Mouse (Mus musculus) liver, embryonic 11.5 days (tissue): ENCODE results near the gene Prdx2. TPM values are rescaled to one million over a fixed set of nuclear protein-coding genes. Genes with fewer than 3 reads are reported as not detected.

Source experiments
- ATAC-seq: fragments of 200-750 bp; cut with Nextera tagmentation; replicated peaks from 2 replicates; pipeline ENCODE4 v1.8.0; 2017; ENCODE audit warnings: moderate number of reproducible peaks, mild to moderate bottlenecking, moderate TSS enrichment, moderate library complexity; ENCODE audit not compliant: low FRiP score
- DNase-seq: peaks from one replicate; pipeline ENCODE4 v3.0.0-alpha.2; 2017; ENCODE audit warnings: low spot score
- H3K27ac ChIP-seq: fragments of 300-500 bp; sonication (generic); 2 replicates; pipeline ENCODE4 v1.5.1; 2014; ENCODE audit warnings: mild to moderate bottlenecking, low read depth, low read length, control low read depth
- H3K27me3 ChIP-seq: fragments of 300-500 bp; sonication (generic); replicated peaks from 2 replicates; pipeline ENCODE4 v1.6.1; 2014; ENCODE audit warnings: low read length, mixed read lengths; ENCODE audit not compliant: control insufficient read depth, insufficient read depth
- H3K36me3 ChIP-seq: fragments of 300-500 bp; sonication (generic); 2 replicates; pipeline ENCODE4 v1.6.1; 2014; ENCODE audit warnings: mild to moderate bottlenecking, low read length, moderate library complexity, mixed read lengths; ENCODE audit not compliant: control insufficient read depth, insufficient read depth
- H3K4me1 ChIP-seq: fragments of 300-500 bp; sonication (generic); replicated peaks from 2 replicates; pipeline ENCODE4 v1.6.1; 2014; ENCODE audit warnings: low read length, mixed read lengths; ENCODE audit not compliant: control insufficient read depth, insufficient read depth
- H3K4me2 ChIP-seq: fragments of 300-500 bp; sonication (generic); 2 replicates; pipeline ENCODE4 v1.6.1; 2014; ENCODE audit warnings: mild to moderate bottlenecking, control low read depth, moderate library complexity
- H3K4me3 ChIP-seq: fragments of 300-500 bp; sonication (generic); 2 replicates; pipeline ENCODE4 v1.5.1; 2014; ENCODE audit warnings: low read depth, low read length, control low read depth
- H3K9ac ChIP-seq: fragments of 300-500 bp; sonication (generic); 2 replicates; pipeline ENCODE4 v1.6.1; 2014; ENCODE audit warnings: low read depth, low read length, control low read depth
- H3K9me3 ChIP-seq: fragments of 300-500 bp; sonication (generic); 2 replicates; pipeline ENCODE4 v1.6.1; 2016; ENCODE audit warnings: low read length, inconsistent platforms, mixed read lengths; ENCODE audit not compliant: control insufficient read depth
- WGBS: fragments of 180-500 bp; shearing (Covaris S2); extraction: QIAGEN DNeasy Blood & Tissue Kit; methylation state at CpG from one replicate; pipeline ENCODE4 v1.1.7; 2014; 5-methylcytosine and 5-hydroxymethylcytosine counted together
- polyA plus RNA-seq: library from polyadenylated mRNA; unstranded; fragments of >200 nt; fragmentation: Nextera tagmentation; extraction: Ambion mirVana; gene quantifications from 2 replicates; pipeline ENCODE4 v1.2.1, GENCODE M21; 2014

Gene Prdx2
- polyA plus RNA-seq = 1,398 and 1,409 TPM in 2 replicates

DNA sequence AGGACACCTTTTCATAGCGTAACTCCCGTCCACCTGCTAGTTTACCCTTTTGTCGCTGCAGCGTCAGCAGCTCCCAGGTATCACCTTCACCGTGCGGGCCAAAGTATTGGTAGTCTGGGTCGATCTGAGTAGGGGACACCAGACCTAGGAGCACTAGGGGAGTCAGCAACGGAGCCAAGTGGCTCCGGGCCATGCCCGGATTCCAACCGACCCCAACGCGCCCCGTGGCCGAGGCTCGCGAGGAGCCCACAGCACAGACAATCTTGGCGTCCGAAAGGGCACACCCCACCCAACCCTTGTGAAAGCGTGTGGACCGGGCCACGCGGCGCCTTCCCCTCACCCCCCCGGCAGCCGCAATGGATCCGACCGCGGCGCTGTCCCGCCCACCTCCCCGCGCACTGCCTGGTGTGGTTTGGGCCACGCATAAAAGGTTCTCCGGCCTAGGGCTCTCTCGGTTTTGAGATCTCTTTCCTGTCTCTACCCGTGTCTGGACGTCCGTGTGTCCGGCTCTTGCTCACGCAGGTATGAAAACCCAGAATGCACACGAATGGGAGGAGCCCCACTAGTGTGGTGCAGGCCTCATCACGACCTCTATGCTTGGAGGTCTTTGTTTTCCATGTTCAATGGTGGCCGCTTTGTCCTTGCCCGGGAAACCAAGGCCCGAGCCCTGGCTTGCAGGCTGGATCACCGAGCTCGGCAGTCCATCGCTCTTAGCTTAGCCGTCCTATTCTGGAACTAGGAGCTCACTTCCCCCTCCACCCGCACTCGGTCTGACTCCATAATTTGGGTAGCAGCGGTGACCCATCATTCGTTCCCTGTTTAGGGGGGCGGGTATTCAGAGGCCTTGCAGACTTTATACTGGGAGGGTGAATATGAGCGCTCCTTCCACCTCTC, at the start of gene Prdx2, which contains the start of the genes Gm49661 and Rnaseh2a:
Prdx2 (plus strand) TSS at position 347 of the 894 bp plus-strand sequence.
Gm49661 (minus strand) TSS at position 193 of the 894 bp plus-strand sequence.
Rnaseh2a (minus strand) TSS at position 527 of the 894 bp plus-strand sequence.
- Histone ChIP-seq H3K9me3 (no peaks in the 10 kb centered on the region), H3K36me3 (peaks cover 31% of the 10 kb centered on the region), H3K4me1 (peaks cover 62% of the 10 kb centered on the region), H3K4me2 (peak within 1 kb of the TSS; percentile 99), H3K9ac (peak within 1 kb of the TSS; percentile 90), H3K4me3 (peak within 1 kb of the TSS; percentile 62), H3K27ac (peak within 1 kb of the TSS; percentile 96), H3K27me3 (no peaks in the 10 kb centered on the region)
- WGBS = under 1% methylated on average over 56 of the region's 56 CpGs
- ATAC-seq (peak; percentile 53), DNase-seq (peak; percentile 90)

DNA sequence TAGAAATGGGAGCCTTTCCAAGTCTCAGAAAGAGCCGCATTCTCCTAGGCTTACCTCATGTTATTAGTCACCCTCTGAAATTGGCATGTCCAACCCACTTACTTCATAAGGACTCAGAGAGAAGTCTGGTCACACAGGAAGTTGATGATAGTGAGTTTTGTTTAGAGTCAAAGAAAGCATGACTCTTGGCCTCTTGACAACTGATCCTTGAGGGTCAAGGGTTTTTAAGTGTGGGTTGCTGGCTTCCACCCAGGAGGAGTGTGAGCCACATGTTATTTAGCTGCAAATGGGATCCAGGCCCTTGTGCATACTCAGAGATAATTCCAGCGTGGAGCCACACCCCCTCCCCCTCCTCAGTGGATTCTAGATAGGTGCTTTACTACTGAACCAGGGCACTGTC, 47.8 kb upstream of the Prdx2 start:
- no peak overlapping the region for H3K4me2 ChIP-seq
- H3K27me3 ChIP-seq = peaks cover 32% of the 10 kb centered on the region
- H3K36me3 ChIP-seq = no peaks in the 10 kb centered on the region
- 0 out of 2 replicates have a peak, but pooled peaks cover 2% of the 10 kb centered on the region for H3K4me1 ChIP-seq
- ATAC-seq = no peak
- H3K9me3 ChIP-seq = no peaks in the 10 kb centered on the region
- no peak overlapping the region for H3K4me3 ChIP-seq
- H3K27ac ChIP-seq = no peak overlapping the region
- DNase-seq = no peak
- 58% methylated on average over 2 of the region's 2 CpGs for WGBS
- no peak overlapping the region for H3K9ac ChIP-seq

DNA sequence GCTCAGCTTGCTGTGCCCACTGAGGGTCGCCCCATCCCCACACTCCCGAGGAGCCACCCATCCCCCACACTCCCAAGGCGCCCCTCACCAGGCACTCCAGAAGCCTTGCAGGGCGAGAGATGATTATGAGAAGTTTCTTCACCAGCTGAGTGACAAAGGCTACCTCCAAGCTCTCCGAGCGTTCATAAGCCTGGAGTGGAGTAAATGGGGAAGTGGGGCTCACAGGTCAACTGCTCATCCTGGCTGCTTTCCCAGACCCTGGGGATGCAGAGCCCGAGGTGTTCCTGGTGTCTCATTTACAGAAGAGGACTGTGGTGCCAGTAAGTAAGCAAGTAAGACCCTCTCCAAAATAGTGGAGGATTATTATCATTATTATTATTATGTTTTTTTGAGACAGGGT, 43.8 kb upstream of the Prdx2 start:
- H3K4me3 ChIP-seq = no peak overlapping the region
- peaks cover 8% of the 10 kb centered on the region for H3K4me1 ChIP-seq
- H3K4me2 ChIP-seq = no peak overlapping the region
- H3K9me3 ChIP-seq = no peaks in the 10 kb centered on the region
- H3K27ac ChIP-seq = no peak overlapping the region
- peaks cover 39% of the 10 kb centered on the region for H3K27me3 ChIP-seq
- H3K36me3 ChIP-seq = no peaks in the 10 kb centered on the region
- ATAC-seq (no peak), DNase-seq (no peak)
- no peak overlapping the region for H3K9ac ChIP-seq
- WGBS = 58% methylated on average over 7 of the region's 7 CpGs

DNA sequence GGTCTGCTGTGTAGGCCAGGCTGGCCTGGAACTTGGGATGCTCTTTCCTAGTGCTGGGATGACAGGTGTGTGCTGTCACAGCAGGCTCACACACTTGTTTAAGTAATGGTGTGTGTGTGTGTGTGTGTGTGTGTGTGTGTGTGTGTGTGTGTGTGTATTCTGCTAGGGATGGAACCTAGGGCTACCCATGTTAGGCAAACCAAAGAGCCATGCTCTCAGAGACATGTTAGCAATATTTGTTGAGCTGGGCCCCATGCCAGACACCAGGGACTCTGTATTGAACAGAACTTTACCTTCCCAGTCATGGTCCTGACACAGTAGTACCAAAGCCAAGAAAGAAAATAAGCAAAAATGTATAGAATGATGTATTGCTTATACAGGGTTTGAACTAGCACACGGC, 41.9 kb upstream of the Prdx2 start:
- no peak for ATAC-seq
- Histone ChIP-seq H3K27ac (no peak overlapping the region), H3K9me3 (no peaks in the 10 kb centered on the region), H3K4me3 (no peak overlapping the region), H3K36me3 (no peaks in the 10 kb centered on the region), H3K9ac (no peak overlapping the region), H3K27me3 (peaks cover 56% of the 10 kb centered on the region), H3K4me2 (no peak overlapping the region), H3K4me1 (peaks cover 6% of the 10 kb centered on the region)
- no peak for DNase-seq
- WGBS = 66% methylated on average over 1 of the region's 1 CpGs

DNA sequence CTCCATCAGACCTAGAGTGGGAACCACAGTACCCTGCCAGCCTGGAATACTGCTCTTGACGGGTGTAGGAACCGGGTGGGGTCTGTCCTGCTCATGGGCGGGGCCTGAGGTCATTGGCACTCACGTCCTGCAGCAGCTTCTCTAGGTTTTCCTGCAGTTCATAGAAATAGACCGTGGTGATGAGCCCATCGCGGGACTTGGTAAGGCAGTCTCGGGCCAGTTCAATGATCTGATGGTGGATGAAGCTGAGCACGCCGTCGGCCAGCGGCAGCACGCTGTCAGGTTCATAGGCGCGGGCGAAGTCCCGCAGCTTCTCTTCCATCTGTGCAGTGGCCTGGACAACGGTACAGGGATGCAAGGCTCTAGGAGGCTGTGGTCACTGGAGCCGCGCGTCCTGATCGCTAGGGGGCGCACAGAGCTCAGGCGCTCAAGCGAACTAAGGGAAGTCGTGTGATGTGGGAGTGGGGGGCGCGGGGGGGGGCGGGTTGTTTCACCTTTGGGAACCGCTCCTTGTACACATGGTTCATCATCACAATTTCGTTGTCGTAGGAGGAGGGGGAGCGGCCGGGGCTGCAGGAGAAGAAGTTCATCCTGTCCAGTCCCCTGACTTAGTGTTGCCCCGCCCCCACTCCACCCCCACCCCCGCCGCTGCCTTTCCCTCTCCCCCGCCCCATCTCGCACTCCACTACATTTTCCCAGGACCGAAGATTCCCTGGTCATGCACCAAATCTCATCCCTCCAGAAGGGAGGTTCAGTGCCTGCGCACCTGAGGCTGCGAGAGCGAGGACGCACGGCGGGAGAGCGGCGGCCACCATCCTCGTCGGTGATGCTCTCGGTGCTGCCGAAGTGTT, 40.7 kb upstream of the Prdx2 start:
- peak overlapping the region; percentile 35 for H3K4me3 ChIP-seq
- H3K9me3 ChIP-seq = no peaks in the 10 kb centered on the region
- DNase-seq (peak; percentile 65), ATAC-seq (peak; percentile 58; the same call in 1 of the 2 replicates)
- peaks cover 57% of the 10 kb centered on the region for H3K27me3 ChIP-seq
- H3K27ac ChIP-seq = no peak overlapping the region
- H3K9ac ChIP-seq = no peak overlapping the region
- no peaks in the 10 kb centered on the region for H3K36me3 ChIP-seq
- H3K4me2 ChIP-seq = peak overlapping the region; percentile 59
- WGBS = 5% methylated on average over 52 of the region's 52 CpGs
- H3K4me1 ChIP-seq = peaks cover 6% of the 10 kb centered on the region

DNA sequence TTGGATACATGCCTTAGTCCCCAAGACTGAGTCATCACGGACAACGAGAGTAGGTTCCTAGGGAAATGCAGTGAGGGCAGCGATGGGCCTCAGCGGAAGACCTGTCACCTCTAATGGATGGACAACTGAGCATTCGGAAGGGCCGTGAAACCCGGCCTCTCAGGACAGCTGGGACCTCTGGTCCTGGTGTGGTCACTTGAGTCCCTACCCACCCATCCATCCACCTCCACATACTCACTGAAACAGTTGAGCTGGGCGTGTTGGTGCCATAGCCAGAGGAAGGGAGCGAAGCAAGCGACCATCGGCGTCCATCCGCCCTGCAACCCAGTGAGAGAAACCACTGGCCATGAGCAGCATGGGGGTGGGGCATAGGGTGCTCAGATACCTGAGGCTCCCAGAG, 38.8 kb upstream of the Prdx2 start:
- no peak overlapping the region for H3K4me3 ChIP-seq
- peaks cover 15% of the 10 kb centered on the region for H3K4me1 ChIP-seq
- WGBS = 85% methylated on average over 13 of the region's 13 CpGs
- H3K4me2 ChIP-seq = no peak overlapping the region
- DNase-seq (no peak), ATAC-seq (no peak)
- no peaks in the 10 kb centered on the region for H3K36me3 ChIP-seq
- H3K27me3 ChIP-seq = peaks cover 67% of the 10 kb centered on the region
- no peak overlapping the region for H3K9ac ChIP-seq
- H3K9me3 ChIP-seq = no peaks in the 10 kb centered on the region
- H3K27ac ChIP-seq = no peak overlapping the region

DNA sequence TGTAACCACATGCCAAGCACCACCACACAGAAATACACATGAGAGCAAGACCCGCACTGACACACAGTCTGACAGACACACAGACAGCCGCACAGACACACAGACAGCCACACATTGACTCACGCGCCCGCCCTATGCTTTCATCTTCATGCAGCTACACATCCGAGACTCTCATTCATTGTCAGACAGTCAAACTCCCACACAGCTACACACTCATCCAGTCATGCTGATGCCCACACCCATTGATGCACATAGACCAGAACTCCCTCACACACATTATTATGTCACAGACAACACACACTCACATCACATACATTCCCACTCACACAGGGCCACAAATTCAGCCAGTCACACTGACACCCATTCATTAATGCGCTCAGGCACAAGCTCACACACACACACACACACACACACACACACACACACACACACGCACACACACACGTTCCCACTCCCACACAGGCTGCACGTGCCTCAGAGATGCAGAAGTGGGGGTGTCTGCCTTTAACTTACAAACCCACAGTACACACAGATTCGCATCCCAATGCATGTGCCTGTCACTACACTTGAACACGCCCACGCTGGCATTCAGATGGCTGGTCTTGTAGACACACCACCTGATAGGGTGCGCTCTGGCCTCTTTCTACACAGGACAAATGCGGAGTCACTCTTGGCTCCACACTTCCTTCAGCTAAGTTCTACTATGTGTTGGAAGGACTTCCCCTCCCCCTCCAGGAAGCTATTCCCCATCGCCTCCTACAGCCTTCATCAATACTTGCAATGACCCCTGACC, 35.4 kb upstream of the Prdx2 start:
- peaks cover 82% of the 10 kb centered on the region for H3K27me3 ChIP-seq
- no peak for DNase-seq
- H3K4me3 ChIP-seq = no peak overlapping the region
- 76% methylated on average over 16 of the region's 16 CpGs for WGBS
- no peak overlapping the region for H3K4me2 ChIP-seq
- no peaks in the 10 kb centered on the region for H3K9me3 ChIP-seq
- no peak for ATAC-seq
- H3K9ac ChIP-seq = no peak overlapping the region
- peaks cover 18% of the 10 kb centered on the region for H3K4me1 ChIP-seq
- no peaks in the 10 kb centered on the region for H3K36me3 ChIP-seq
- no peak overlapping the region for H3K27ac ChIP-seq

DNA sequence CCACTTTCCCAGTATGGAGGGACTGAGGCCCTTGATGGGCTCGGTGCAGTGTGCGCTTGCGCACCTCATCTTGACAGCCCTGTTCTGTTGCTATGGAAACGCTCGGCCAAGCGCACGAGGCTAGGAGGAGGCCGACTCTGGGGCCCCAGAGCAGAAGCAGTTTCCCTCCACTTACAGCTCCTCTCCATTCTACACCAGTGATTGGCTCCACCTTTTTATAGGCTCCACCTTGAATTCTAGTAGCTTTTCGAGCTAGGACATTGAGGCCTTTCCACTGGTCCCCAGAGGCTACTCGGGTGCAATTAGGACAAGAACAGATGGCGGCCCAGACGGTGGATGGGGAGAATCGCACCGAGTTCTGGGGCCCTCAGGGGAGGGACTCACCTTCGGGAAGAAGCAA, 34.5 kb upstream of the Prdx2 start:
- Histone ChIP-seq H3K9me3 (no peaks in the 10 kb centered on the region), H3K9ac (no peak overlapping the region), H3K4me2 (no peak overlapping the region), H3K36me3 (no peaks in the 10 kb centered on the region), H3K27ac (no peak overlapping the region), H3K4me1 (peaks cover 18% of the 10 kb centered on the region), H3K27me3 (peaks cover 73% of the 10 kb centered on the region), H3K4me3 (no peak overlapping the region)
- 6% methylated on average over 15 of the region's 15 CpGs for WGBS
- ATAC-seq (no peak), DNase-seq (no peak)
